Mouse (Mus musculus): ENCODE results near the gene Omp.

Gene Omp

GRCm38 (mm10) chr7:98171141-98172073, 26.1 kb upstream of the Omp start:
- no peak for DNase-seq (ENCODE audit: low read depth)

- DNase-seq (ENCODE audit: low read depth): no peak
These were observed 19.8 kb upstream of the Omp start for GRCm38 (mm10) chr7:98164999-98165528.

GRCm38 (mm10) chr7:98164382-98164998, 19.2 kb upstream of the Omp start:
- no peak for DNase-seq (ENCODE audit: low read depth)

GRCm38 (mm10) chr7:98163700-98164099, 18.4 kb upstream of the Omp start:
- no peak for DNase-seq (ENCODE audit: low read depth)

GRCm38 (mm10) chr7:98162239-98162638, 16.9 kb upstream of the Omp start:
- no peak for DNase-seq (ENCODE audit: low read depth)

- DNase-seq (ENCODE audit: low read depth): no peak
These were observed 14.9 kb upstream of the Omp start for GRCm38 (mm10) chr7:98160041-98160740.

GRCm38 (mm10) chr7:98158481-98158880, 13.2 kb upstream of the Omp start:
- no peak for DNase-seq (ENCODE audit: low read depth)

- DNase-seq (ENCODE audit: low read depth): no peak
These were observed 12.5 kb upstream of the Omp start for GRCm38 (mm10) chr7:98157636-98158332.

- DNase-seq (ENCODE audit: low read depth): no peak
These were observed 11.0 kb upstream of the Omp start for GRCm38 (mm10) chr7:98156280-98156665.

- DNase-seq (ENCODE audit: low read depth): no peak
These were observed 10.4 kb upstream of the Omp start for GRCm38 (mm10) chr7:98155546-98156279.

- DNase-seq (ENCODE audit: low read depth): no peak
These were observed 8.6 kb upstream of the Omp start for GRCm38 (mm10) chr7:98153892-98154291.

- no peak for DNase-seq (ENCODE audit: low read depth)
These were observed 8.0 kb upstream of the Omp start for GRCm38 (mm10) chr7:98153345-98153744.

GRCm38 (mm10) chr7:98152400-98152799, 7.1 kb upstream of the Omp start:
- no peak for DNase-seq (ENCODE audit: low read depth)

GRCm38 (mm10) chr7:98150525-98150924, 5.2 kb upstream of the Omp start:
- DNase-seq (ENCODE audit: low read depth): no peak

- no peak for DNase-seq (ENCODE audit: low read depth)
These were observed 4.5 kb upstream of the Omp start for GRCm38 (mm10) chr7:98149802-98150201.

- no peak for DNase-seq (ENCODE audit: low read depth)
These were observed 3.6 kb upstream of the Omp start for GRCm38 (mm10) chr7:98148721-98149407.

GRCm38 (mm10) chr7:98147766-98148165, 2.5 kb upstream of the Omp start:
- no peak for DNase-seq (ENCODE audit: low read depth)

GRCm38 (mm10) chr7:98146447-98146845, 1.1 kb upstream of the Omp start:
- no peak for DNase-seq (ENCODE audit: low read depth)

GRCm38 (mm10) chr7:98145842-98146446, 642 bp upstream of the Omp start:
- no peak for DNase-seq (ENCODE audit: low read depth)

GRCm38 (mm10) chr7:98142648-98143047, 2.7 kb downstream of the Omp start:
- DNase-seq (ENCODE audit: low read depth): no peak
